Mouse (Mus musculus): Measurements from ENCODE around the gene Chga.

GRCm38 (mm10) chr12:102601847-102602246, 47.1 kb downstream of the Chga start:
- TF ChIP-seq CTCF (IDR thresholded peaks at IDR 0.05; ENCODE audit: borderline replicate concordance, insufficient read depth, low read depth, low read length): no peak
- no peak for TF ChIP-seq POLR2A (IDR thresholded peaks at IDR 0.05; ENCODE audit: borderline replicate concordance, insufficient read depth, low read length)

Data from cerebellum, adult 2 months (tissue).